Mouse (Mus musculus) c-Kit-positive CD71-positive TER-119-positive erythroid progenitor cells, embryonic 14.5 days (primary cell): ENCODE data around the gene Tbxa2r.
A peak's percentile ranks its signal among the peaks of the same experiment; 100 is the strongest.

Source experiments
- DNase-seq: peaks from one replicate; pipeline ENCODE4 v3.0.0-alpha.2; 2013; ENCODE audit warnings: low spot score

Gene Tbxa2r

DNA sequence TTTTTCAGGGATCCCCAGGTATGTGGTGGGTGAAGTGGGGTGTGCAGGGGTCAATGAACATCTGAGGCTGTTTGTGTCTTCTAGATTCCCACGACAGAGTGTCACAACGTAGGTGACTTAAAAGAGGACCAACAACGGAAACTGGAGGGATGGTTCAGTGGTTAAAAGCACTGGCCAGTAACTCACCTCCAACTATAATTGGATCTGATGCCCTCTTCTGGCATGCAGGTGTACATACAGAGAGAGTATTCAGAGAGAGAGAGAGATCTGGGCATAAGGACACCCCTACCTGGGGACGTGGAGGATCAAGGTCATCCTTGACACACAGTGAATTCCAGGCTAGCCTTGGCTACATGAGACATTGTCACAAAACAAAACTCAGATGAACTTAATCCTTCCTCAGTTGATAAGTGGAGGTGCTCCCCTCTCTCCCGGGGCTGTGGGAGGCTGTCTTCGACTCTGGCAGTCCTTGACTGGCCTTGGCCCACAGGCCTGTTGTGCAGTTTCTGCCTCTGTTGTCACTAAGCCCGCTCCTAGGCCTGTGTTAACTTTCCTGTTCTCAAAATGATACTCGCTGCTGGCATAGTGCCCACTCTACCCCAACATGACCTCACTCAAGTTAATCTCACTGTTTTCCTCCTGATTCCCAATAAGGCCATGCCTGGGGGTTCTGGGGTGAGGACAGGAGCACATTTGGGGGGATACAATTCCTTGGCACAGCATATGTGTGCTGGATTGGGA is 16.1 kb downstream of the Tbxa2r start:
- no peak for DNase-seq

DNA sequence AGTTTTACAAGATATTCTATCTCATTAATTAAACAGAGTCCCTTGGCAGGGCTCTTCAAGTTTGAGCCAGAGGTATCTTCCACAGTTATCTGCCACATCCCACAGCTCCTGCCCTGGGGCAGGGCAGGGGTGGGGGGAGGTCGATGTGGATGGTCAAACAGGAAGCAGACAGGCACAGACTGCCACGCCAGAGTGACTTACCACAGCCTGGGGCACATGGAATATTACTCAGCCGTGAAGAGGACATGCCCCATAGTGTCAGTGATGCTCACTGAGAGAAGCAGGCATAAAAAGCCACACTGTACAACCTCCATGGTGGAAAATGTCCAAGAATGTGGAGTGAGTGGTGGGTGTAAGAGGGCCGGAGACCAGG is 16.6 kb downstream of the Tbxa2r start:
- DNase-seq, result no peak

DNA sequence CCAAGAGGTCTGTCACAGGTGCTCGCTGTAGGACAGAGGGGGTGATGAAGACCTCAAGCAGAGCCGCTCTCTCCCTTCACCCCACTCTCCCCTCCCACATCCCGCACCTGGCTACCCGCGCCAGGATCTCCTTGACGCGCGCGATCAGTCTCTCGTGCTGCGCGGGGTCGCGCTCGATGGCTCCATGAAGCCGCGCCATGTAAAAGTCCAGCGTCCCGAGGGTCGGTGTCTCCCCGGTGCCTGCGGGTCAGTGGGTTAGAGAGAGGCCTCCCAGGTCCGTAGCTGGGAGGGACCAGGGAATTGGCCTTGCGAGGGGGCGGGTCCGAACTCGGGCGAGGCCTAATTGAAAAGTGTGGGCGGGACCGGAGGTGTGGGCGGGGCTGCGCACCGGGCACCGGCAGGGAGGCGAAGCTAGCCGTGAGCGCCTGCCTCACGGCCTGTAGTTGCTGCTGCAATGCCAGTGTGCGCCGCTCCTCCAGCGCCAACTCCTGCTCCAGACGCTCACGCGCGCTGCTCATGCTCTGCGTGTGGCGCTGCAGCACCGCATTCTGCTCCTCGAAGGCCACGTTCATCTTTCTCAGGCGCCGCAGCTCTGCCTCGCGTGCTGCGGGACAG is 18.0 kb downstream of the Tbxa2r start:
- peak; percentile 67 for DNase-seq

DNA sequence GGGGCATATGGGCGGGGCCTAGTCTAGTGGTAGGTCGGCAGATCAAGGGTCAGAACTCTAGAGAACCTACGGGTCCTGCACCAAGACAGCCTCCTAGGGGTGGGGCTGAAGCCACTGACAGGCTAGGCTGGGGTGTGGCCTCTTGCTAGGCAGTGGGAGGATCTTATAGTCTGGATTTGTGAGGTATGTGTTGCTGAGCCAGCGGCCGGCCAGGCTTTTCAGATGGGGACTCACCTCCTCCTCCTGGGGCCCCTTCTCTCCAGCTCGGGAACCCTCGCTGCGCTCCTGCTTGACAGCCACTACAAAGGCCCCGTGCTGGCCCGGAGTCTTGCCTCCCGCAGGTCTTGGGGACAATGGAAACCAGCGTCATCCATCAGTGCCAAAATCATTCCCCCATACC is 20.6 kb downstream of the Tbxa2r start:
- DNase-seq, result peak; percentile 70

DNA sequence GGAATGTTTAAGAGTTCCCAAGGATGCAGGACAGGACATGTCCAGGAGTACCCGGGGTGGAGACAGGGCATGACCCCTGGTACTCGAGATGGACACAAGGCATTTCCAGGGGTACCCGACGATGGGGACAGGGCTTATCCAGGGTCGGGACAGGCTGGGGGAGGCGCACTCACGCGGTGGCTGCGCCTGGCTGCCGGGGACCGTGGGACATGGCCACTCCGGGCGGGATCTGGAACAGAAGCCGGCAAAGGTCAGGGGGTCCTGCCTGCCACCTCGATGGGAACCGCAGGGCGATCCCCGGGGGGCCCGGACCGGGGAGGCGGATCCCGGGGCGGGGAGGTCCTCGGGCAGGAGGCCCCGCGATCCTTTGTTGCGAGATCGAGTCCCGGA is 21.4 kb downstream of the Tbxa2r start:
- no peak for DNase-seq

DNA sequence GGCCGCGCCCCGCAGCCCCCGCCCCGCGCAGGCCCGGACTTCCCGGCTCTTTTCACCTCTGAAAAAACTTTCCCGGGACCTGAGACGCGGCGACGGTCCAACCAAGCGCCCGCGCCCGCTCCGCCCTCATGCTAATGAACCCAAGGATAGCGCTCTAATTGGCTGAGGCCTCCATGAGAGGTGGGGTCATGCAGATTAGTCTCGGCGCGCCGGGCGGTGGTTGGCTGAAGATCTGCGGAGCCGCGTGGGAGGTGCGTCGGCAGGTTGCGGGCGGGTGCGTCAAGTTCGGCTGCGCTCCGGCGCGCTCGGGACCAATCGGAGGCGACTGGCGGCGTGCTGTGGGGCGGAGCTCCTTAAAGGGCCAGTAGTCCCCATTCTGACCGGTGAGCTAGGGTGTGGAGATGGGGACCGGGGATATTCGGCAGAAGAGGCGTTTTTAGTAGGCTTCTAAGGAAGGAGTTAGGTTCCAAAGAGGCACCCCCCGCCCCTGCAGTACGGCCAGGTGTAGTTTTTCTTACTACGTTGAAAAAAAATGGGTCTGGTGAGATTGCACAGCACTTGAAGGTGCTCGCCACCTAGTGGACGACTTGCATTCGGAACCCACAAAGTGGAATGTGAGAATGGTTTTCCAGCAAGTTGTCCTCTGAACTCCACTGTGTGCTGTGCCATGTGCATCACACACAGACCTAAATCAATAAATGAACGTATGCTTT is 22.0 kb downstream of the Tbxa2r start, which contains the start of gene Hmg20b:
Gene Hmg20b (minus strand): TSS at position 130 of the 713 bp plus-strand sequence.
- DNase-seq, result peak; percentile 98

DNA sequence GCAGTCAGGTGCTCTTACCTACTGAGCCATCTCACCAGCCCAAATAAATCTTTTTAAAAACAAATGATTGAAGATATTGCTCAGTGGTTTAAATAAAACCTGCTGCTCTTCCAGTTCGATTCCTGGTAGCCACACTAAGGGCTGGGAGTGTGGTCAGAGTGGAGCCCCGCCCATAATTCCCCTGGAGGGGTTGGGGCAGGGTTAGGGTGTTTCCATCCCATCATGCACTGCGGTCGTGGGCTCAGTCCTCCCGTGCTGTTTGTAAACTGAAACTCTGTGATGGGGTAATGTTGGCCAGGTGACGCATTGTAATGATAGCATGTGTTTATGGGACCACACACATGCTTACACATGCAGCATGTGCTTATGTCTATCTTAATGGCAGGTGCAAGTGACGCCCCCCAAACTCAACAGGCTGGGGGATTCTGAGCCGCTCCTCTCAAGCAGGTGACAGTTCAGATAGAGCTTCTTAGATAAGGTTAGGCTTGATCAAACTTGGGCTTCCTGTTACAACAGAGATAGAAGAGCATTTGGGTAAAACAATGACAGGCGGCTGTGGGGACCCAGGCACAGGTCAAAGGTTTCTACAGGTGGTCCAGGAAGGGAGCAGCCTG is 23.3 kb downstream of the Tbxa2r start:
- peak; percentile 83 for DNase-seq

DNA sequence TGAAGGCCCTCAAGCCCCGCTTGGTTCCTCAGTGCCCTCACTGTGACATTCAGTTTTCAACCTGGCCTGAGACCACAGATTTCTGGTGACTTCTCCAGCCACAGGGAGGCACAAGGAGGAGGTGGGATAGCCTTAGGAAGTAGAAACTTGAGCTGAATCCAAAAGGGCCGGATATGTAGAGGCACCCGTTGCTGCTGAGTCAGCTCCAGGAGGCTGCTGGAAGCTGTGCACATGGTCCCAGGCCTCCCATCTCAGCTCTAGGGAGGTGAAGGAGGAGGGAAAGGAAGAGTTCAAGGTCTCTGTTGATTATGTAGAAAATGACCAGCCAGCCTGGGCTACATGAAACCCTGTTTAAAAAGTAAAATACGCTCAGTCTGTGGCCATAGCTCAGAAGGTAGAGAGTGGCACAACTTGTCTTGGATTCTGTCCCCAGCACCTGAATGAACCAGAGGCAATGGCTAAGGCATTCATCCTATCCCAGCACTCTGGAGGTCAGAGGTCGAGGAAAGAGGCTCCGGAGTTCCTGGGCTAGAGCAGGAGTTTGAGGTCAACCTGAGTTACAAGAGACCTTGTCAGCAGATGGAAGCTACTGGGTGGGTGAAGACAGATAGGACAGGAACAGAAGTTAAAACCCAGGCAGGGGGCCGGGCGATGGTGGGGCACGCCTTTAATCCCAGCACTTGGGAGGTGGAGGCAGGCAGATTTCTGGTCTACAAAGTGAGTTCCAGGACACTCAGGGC is 26.4 kb downstream of the Tbxa2r start:
- DNase-seq, result no peak

DNA sequence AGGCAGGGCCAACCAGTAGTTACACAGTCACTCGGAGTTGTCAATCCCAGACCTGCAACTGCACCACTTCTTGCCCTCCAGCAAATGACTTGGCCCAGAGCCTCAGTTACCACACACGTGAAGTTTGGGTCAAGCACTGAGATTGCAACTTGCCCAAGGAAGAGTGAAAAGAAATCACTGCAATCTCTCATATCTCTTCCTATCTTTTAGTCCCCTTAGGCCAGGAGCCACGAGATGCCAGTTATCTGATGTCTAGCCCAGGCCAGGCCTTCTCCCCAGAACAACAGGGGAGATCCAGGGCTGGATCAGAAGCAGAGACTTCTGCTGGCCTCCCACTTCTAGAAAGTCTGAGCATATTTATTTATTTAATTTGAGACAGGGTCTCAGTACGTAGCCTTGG is 27.0 kb downstream of the Tbxa2r start:
- DNase-seq, result no peak

DNA sequence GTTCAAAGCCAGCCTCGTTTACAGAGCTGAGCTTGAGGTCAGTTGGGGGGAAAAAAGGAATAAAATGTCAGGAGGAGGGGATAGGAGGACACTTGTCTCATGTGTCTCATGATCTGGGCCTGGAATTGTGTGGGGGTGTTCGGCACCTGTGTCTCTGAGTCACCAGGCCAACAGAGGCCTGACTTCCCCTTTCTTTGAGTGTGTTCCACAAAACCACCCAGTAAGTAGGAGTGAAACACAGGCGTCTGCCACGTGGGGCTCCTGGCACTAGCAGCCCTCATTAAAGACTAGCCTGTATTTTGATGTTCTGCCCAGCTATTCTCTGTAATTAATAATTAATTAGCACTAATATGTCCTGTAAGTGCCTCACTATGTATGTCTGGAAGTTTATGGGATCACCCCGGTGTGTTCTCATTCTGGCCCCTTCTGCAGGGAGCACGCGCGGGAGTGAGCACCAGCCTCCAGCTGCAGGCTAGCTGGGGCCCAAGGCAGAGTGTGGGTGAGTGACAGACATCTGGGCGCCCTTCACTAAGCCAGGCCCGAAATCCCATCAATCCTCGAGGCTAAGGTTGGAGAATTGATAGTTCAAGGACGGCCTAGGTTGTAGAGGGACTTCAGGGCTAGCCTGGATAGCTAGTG is 27.9 kb downstream of the Tbxa2r start:
- no peak for DNase-seq

DNA sequence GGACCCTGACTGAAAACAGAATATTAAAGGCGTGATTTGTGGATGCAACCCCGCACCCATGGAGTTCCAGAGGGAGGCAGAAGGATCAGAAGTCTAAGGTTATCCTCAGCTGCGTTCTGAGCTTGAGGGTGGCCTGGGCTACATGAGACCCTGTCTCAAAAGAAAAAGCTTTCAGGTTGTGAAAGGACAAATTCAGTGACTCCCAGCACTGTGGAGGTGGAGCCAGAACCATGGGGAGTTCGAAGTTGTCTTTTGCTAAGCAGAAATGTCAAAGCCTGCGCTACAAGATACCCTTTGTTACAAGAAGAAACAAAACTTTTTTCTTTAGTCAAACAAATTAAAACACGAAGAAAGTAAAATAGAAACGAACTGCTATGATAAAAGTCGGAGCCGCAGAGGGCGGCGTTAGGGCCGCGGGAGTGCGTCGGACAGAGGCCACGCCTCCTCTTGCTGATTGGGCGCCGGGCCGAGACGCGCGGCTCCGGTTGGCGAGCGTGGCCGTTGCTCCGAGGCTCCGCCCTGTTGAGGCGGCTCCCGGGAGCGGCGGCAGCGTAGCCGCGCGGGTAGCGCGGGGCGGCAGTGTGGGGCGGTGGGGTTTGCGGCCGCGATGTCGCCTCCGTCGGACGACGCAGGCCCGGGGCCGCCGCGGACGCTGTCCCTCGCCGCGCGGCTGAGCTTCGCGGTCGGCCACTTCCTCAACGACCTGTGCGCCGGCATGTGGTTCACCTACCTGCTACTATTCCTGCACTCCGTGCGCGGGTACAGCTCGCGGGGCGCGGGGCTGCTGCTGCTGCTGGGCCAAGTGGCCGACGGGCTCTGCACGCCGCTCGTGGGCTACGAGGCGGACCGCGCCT is 28.7 kb downstream of the Tbxa2r start, which contains the start of gene Mfsd12:
Gene Mfsd12 (plus strand): TSS at position 501 of the 854 bp plus-strand sequence.
- peak; percentile 87 for DNase-seq

DNA sequence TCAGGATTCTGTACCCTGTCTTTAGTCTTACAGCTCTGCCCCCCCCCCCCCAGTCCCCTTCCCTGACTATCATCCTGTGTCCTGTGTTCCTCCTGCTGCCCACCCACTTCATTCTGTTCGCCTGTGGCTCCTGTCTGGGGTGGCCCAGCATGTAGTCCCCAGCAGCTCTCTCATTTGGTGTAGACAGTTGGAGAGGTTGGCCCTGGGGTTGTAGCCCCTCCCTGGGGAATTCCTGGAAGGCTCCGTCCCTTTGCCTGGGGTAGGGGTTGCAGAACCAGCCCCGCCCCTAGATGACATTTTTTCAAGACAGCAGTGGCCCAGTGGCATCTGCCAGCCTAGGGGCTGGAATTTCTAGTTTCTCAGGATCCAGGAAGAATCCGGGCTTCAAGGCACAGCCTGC is 29.7 kb downstream of the Tbxa2r start:
- no peak for DNase-seq

DNA sequence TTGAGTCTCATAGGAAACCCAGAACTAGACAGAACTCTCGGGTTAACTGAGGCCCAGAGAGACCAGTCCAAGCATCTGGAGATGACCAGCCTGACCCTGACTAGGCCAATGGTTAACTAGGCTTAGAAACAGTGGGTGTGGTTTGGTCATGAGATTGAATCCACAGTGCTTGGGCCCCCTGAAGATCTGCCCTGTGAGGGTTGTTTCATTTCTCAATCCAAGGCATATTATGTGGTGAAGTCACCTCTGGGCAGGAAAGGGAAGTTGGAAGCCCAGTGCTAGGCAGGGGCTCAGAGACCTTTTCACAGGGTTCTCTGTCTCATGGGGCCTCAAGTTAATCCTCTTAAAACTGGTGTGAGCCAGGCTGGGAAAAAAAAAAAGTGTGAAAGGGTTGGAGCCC is 30.3 kb downstream of the Tbxa2r start:
- no peak for DNase-seq

DNA sequence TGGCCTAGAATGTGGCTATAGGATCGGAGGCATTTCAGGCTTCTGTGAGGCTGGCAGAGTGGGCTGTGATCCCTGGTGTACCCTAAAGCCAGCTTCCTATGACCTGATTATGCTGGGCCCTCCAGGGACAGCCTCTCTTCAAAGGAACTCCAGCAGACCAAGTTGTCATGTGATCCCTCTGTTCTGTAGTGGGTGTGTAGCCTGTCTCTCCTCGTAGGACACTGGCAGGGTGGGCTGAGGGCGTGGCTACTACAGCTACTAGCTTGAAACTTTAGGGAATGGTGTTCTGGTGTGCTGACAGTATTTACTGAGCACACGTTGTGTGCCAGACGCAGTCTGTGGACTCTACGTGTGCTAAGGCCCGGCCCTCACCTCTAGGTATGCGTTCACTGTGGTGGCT is 32.2 kb downstream of the Tbxa2r start:
- DNase-seq, result no peak

DNA sequence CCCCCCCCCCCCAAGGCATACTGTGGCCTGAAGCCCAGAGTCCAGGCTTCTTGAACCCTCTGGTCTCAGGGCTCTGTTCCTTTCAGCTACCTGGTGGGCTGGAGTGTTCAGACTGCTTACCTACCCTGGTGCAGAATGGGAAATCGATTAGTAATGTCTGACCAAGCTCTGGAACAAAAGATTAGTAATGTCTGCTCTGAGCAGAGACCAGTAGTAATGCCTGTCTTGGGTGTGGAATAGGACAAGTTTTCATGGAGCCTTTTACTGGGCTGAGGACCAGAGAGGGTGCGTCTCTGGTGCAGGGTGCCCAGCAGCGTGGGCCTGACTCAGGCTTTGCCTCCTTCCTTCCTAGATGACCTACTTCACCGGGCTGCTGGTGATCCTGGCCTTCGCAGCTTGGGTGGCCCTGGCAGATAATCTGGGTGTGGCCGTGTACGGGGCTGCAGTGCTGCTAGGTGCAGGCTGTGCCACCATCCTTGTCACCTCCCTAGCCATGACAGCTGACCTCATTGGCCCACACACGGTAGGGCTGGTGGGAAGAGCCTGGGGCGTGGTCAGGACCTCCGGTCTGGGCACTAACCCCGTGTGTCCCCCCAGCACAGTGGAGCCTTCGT is 33.9 kb downstream of the Tbxa2r start:
- peak; percentile 82 for DNase-seq

DNA sequence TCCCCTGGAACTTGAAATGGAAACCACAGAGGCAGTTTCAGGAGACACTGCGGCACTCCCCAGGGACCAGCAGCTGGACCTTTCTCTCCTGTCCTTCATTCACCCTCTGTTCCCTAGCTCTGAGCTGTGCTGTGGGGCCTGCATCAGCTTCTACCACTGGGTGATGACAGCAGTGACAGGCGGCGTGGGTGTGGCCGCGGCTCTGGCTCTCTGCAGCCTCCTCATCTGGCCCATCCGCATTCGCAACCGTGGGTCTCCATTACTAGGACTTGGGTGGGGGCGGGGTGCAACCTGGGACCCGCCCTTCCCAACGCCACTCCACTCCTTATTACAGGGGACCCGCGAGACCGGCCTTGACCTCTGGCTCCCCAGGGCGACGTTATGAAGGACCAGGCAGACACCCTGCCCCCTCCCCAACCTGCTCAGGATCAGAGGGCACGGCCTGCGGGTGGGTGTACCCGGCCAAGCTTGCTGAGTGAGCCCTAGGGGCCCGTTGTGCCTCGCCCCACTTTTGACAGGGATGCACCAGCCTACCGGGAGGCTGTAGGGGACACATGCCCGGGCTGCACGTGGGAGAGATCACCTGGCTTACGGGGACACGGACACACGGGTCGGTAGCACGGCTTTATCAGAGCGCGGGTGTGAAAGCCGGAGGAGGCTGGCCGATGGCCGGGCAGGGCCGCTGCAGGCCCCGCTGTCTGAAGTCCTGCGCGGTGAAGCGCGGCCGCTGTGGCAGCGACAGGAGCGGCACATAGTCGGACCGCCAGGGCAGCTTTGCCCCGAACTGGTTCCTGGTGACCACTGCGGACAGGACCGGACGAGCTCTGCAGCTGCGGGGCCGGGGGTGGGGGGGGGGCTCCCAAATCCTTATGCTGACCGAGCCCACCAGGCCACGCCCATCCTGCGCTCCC is 35.2 kb downstream of the Tbxa2r start:
- no peak for DNase-seq

DNA sequence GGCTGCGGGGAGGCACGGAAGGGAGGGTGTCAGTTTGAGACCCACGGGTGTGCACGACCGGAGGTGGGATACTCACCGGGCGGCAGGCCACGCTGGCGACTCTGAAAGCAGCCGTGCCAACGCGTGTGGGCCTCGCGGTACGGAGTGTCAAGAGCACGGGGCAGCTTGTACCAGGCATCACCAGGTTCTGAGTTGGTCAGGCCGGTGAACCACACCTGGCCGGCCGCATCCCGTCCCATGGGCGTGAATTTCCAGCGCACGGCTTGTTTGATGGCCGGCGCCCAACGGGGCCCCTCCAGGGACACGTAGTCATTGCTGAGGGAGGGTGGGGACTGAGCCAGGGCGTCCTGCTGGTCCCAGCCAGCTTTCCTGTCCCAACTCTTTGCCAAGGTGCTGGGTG is 36.1 kb downstream of the Tbxa2r start:
- DNase-seq, result no peak

DNA sequence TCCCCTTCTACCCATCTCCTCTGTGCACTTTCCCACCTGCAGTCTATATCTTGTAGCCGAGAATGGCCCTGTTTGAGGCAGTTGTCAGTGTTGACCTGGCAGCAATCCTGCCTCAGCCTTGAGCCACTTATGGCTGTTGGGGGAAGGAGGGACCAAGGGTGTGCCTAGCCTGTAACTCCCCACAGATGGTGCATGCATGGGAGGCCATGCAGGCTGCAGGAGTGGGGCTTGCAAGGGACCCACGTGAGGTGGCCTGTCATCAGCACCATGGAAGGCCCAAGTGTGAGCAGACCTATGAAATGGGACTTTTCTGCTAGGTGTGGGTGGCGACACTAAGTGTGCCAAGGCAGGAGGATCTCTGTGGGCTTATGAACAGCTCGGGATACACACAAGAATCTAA is 36.5 kb downstream of the Tbxa2r start:
- DNase-seq, result no peak
